Mouse (Mus musculus) midbrain, embryonic 13.5 days (tissue): ENCODE results near the gene Lmln. TPM values are rescaled to one million over a fixed set of nuclear protein-coding genes. Genes with fewer than 3 reads are reported as not detected.
"Not testable (repeated sequence)": the region's sequence is repeated elsewhere in the genome, so short reads cannot be mapped to it uniquely, and the experiment has no call there.

Source experiments
- ATAC-seq: fragments of 200-750 bp; cut with Nextera tagmentation; 2 replicates; pipeline ENCODE4 v1.8.0; 2017; ENCODE audit warnings: mild to moderate bottlenecking, moderate TSS enrichment, moderate library complexity
- H3K27ac ChIP-seq: fragments of 300-500 bp; sonication (generic); 2 replicates; pipeline ENCODE4 v1.5.1; 2015; ENCODE audit warnings: inconsistent platforms, mild to moderate bottlenecking, moderate library complexity
- H3K27me3 ChIP-seq: fragments of 300-500 bp; sonication (generic); 2 replicates; pipeline ENCODE4 v1.6.1; 2015; ENCODE audit warnings: mild to moderate bottlenecking, inconsistent platforms
- H3K36me3 ChIP-seq: fragments of 300-500 bp; sonication (generic); 2 replicates; pipeline ENCODE4 v1.6.1; 2015; ENCODE audit warnings: mild to moderate bottlenecking, inconsistent platforms
- H3K4me1 ChIP-seq: fragments of 300-500 bp; sonication (generic); replicated peaks from 2 replicates; pipeline ENCODE4 v1.6.1; 2015; ENCODE audit warnings: inconsistent platforms
- H3K4me2 ChIP-seq: fragments of 300-500 bp; sonication (generic); replicated peaks from 2 replicates; pipeline ENCODE4 v1.6.1; 2015; ENCODE audit warnings: moderate library complexity, mild to moderate bottlenecking, inconsistent platforms
- H3K4me3 ChIP-seq: fragments of 300-500 bp; sonication (generic); replicated peaks from 2 replicates; pipeline ENCODE4 v1.5.1; 2015; ENCODE audit warnings: mild to moderate bottlenecking, inconsistent platforms
- H3K9ac ChIP-seq: fragments of 300-500 bp; sonication (generic); replicated peaks from 2 replicates; pipeline ENCODE4 v1.6.1; 2015; ENCODE audit warnings: mild to moderate bottlenecking, inconsistent platforms
- H3K9me3 ChIP-seq: fragments of 300-500 bp; sonication (generic); 2 replicates; pipeline ENCODE4 v1.6.1; 2016; ENCODE audit warnings: mild to moderate bottlenecking, inconsistent platforms
- WGBS: fragments of 180-500 bp; shearing (Covaris S2); methylation state at CpG from one replicate; pipeline ENCODE4 v1.1.7; 2015; 5-methylcytosine and 5-hydroxymethylcytosine counted together
- polyA plus RNA-seq: library from polyadenylated mRNA; unstranded; fragments of >200 nt; fragmentation: Nextera tagmentation; extraction: Ambion mirVana; gene quantifications from 2 replicates; pipeline ENCODE4 v1.2.1, GENCODE M21; 2015

Gene Lmln
- polyA plus RNA-seq, 1 experiment from 2014 or later, result 5.3 TPM

DNA sequence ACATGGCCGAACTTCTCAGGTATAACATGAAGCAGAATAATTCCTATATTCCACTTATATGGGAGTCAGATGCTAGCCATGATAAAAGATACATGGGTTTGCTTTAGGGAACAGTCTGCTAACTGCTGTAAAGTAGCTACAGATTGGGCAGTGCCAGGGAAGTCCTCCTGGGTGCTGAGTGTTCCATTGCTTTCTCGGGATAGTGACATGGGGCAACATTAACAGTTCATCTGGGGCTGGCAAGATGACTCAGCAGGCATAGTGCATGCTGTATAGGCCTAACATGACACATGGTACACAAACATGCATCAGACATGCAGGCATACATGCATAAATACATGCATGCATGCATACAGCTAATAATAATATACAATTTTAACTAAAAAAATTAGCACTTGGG lies 21.7 kb downstream of the Lmln start:
- Histone ChIP-seq H3K4me2 (no peak overlapping the region), H3K27ac (no peak overlapping the region), H3K9ac (no peak overlapping the region), H3K4me3 (no peak overlapping the region), H3K27me3 (no peaks in the 10 kb centered on the region), H3K9me3 (no peaks in the 10 kb centered on the region), H3K36me3 (peaks cover 32% of the 10 kb centered on the region), H3K4me1 (no peaks in the 10 kb centered on the region)
- ATAC-seq, result no peak
- 93% methylated on average over 2 of the region's 2 CpGs for WGBS

DNA sequence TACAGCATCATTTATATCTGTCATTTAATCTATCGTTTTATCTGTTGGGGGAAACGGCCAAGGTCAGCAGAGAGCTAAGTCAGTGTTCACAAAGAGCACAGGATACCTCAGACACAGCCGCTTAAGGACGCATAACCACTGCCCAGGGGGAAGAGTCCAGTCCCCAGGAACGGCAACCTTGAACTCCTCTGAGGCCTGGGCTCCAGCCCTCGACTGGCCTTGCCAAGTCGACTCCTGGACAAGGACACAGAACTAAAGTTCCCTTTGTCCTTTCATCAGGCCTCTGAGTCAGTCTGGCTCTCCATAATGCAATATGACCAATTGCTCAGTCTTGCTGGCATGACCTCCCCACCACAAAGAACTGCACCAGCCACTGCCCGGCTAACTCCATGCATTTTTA lies 23.3 kb downstream of the Lmln start:
- no peak for ATAC-seq
- no peak overlapping the region for H3K9ac ChIP-seq
- no peaks in the 10 kb centered on the region for H3K27me3 ChIP-seq
- H3K27ac ChIP-seq, result no peak overlapping the region
- H3K4me1 ChIP-seq, result no peaks in the 10 kb centered on the region
- 90% methylated on average over 8 of the region's 8 CpGs for WGBS
- no peaks in the 10 kb centered on the region for H3K9me3 ChIP-seq
- H3K36me3 ChIP-seq, result peaks cover 38% of the 10 kb centered on the region
- no peak overlapping the region for H3K4me2 ChIP-seq
- H3K4me3 ChIP-seq, result no peak overlapping the region

DNA sequence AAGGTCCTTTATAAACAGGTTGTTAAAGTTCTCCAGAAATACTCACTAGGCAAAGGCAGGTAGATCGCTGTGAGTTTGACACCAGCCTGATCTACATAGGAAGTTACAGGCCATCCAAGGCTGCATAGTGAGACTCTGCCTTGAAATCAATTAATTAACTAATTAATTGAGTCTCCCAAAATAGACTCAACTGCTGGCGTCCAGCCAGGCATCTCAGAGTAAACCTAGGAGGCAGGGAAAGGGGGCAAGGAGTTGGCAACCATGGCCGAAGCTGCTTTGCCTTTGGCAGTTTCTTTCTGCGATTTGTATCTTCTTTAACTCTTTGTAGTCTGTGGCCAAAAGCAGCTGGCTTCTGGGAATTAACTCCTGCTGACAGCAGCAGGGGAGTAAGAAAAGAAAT lies 51.4 kb downstream of the Lmln start:
- ATAC-seq, result no peak
- Histone ChIP-seq H3K27ac (no peak overlapping the region; the same call in 1 of the 2 replicates), H3K4me3 (no peak overlapping the region), H3K27me3 (no peaks in the 10 kb centered on the region), H3K4me2 (no peak overlapping the region), H3K4me1 (peaks cover 11% of the 10 kb centered on the region), H3K36me3 (peaks cover 31% of the 10 kb centered on the region), H3K9me3 (no peaks in the 10 kb centered on the region), H3K9ac (no peak overlapping the region)
- 23% methylated on average over 4 of the region's 4 CpGs for WGBS

DNA sequence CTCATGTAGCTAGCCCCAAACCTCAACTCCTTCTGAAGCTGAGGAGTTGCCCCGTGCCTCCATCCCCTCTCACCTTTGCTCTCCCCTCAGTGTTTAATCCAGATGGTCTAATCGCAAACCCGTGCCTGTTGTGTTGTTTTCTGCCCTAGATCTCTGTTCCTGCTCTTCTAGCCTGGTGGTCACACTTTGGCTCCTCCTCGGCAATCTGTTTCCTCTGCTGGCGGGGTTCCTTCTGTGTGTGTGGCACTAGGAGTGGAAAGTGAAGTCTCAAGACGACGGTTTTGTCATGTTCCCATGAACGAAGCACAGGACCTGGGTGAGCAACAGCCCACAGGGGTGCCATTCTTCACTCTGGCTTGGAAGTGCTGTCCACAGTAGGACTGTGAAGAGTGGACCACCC lies 61.1 kb downstream of the Lmln start:
- Histone ChIP-seq H3K36me3 (peaks cover 40% of the 10 kb centered on the region), H3K9me3 (no peaks in the 10 kb centered on the region), H3K27me3 (no peaks in the 10 kb centered on the region), H3K27ac (no peak overlapping the region), H3K4me1 (no peaks in the 10 kb centered on the region), H3K4me2 (no peak overlapping the region), H3K4me3 (no peak overlapping the region), H3K9ac (no peak overlapping the region)
- 86% methylated on average over 8 of the region's 8 CpGs for WGBS
- ATAC-seq, result no peak

DNA sequence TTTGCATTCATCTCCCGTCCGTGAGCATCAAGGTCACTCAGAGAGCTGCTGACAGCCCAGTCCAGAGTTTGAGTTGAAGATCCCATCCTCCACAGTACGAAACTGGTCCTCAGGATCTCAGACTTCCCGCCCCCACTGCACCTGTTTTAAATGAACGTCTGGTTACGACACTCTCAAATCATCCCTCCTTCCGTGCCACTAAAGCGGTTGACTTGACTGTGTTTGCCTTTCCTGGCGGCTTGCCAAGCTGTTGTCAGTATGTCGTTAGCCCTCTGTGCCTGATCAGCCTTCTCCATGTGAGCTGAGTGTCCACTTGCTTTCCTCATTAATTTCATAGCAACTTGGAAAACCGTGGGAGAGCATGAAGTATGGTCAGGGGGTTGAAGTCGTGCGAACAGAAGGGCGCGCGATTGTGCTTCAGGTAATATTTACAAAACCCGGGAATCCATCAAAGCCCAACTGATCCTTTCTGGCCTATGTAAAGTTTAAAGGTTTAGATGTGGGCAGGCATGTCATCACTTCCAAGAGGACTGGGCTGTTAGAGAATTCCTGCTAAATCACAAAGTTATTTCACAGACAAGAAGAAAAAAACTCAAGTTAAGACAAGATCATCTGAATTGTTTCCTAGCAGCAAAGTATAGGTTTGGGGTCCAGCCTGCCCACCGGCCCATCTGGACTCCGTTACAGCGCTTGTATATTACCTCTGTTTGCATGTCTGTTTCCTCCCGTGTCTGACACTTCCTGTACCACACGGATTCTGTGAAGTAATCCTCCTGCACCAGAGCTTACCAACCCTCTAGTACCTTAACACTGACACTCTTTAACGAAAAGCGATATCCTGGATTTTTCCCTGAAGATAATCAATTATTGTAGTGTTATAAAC lies 61.9 kb downstream of the Lmln start:
- peaks cover 40% of the 10 kb centered on the region for H3K36me3 ChIP-seq
- no peak for ATAC-seq
- no peak overlapping the region for H3K9ac ChIP-seq
- no peak overlapping the region for H3K4me3 ChIP-seq
- no peak overlapping the region for H3K4me2 ChIP-seq
- H3K27ac ChIP-seq, result no peak overlapping the region
- no peaks in the 10 kb centered on the region for H3K27me3 ChIP-seq
- no peaks in the 10 kb centered on the region for H3K9me3 ChIP-seq
- H3K4me1 ChIP-seq, result no peaks in the 10 kb centered on the region
- 87% methylated on average over 24 of the region's 24 CpGs for WGBS

DNA sequence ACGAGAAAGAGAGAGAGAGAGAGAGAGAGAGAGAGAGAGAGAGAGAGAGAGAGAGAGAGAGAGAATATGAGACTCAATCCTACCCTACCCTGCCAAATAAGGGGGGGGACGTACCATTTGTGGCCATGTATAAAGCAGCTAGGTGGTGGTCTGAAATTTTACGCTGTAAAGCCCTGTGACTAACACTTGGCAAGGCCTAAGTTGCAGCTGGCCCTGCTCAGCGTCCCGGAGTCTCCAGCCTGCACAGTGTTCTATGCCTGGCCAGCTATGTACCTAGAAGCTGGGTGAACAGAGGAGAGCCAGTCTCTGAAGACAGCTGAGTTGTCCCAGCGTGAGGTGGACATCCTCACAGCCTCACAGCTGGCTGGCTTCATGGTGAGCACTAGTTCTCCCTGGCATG lies 64.7 kb downstream of the Lmln start:
- no peaks in the 10 kb centered on the region for H3K27me3 ChIP-seq
- ATAC-seq, result no peak
- 85% methylated on average over 6 of the region's 6 CpGs for WGBS
- no peak overlapping the region for H3K4me3 ChIP-seq
- peaks cover 36% of the 10 kb centered on the region for H3K36me3 ChIP-seq
- H3K4me2 ChIP-seq, result no peak overlapping the region
- H3K9ac ChIP-seq, result no peak overlapping the region
- H3K4me1 ChIP-seq, result no peaks in the 10 kb centered on the region
- H3K27ac ChIP-seq, result no peak overlapping the region
- H3K9me3 ChIP-seq, result no peaks in the 10 kb centered on the region

DNA sequence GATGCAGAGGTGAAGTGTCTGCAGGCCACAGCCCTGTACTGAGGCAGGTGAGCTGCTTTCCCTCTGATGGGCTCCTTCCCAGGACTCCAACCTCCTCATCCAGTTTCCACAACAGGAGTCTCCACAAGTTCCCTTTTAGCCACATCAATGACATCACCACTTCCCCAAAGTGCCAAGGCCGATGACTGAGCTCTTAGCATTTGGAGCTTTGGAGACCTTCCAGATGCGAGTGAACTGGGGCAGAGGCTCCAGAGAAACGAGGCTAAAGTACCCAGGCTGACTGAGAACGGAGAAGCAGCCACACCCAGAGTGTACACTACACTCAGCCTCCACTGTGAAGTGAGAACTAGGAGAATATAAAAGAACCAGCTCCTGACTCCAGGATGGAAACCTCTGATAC lies 68.4 kb downstream of the Lmln start:
- Histone ChIP-seq H3K9me3 (no peaks in the 10 kb centered on the region), H3K27ac (no peak overlapping the region), H3K9ac (no peak overlapping the region), H3K4me1 (no peaks in the 10 kb centered on the region), H3K36me3 (0 out of 2 replicates have a peak, but pooled peaks cover 10% of the 10 kb centered on the region), H3K4me3 (no peak overlapping the region), H3K4me2 (no peak overlapping the region), H3K27me3 (no peaks in the 10 kb centered on the region)
- WGBS, result 77% methylated on average over 4 of the region's 4 CpGs
- ATAC-seq, result no peak

DNA sequence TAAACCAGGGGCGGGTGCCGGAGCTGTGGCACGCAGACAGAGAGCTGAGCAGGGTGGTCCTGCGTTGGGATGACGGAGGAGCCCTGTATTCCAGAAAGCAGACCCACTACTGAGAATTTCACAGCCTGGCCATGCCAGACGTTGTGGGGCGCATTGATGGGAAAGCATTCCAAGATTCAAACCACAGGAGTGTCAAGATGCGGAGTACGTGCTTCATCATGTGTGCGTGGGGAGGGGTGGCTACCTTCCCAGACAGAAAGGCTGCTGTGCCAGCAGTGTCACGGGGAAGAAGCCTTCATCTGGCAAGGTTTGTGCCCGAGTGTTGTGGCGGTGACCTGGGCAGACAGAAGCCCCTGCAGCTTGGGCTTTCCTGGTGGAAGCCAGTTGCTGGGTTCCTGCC lies 70.9 kb downstream of the Lmln start:
- Histone ChIP-seq H3K4me3 (no peak overlapping the region), H3K27me3 (no peaks in the 10 kb centered on the region), H3K4me2 (no peak overlapping the region), H3K9ac (no peak overlapping the region), H3K36me3 (0 out of 2 replicates have a peak, but pooled peaks cover 4% of the 10 kb centered on the region), H3K27ac (no peak overlapping the region), H3K9me3 (no peaks in the 10 kb centered on the region), H3K4me1 (no peaks in the 10 kb centered on the region)
- no peak for ATAC-seq
- 84% methylated on average over 13 of the region's 13 CpGs for WGBS

DNA sequence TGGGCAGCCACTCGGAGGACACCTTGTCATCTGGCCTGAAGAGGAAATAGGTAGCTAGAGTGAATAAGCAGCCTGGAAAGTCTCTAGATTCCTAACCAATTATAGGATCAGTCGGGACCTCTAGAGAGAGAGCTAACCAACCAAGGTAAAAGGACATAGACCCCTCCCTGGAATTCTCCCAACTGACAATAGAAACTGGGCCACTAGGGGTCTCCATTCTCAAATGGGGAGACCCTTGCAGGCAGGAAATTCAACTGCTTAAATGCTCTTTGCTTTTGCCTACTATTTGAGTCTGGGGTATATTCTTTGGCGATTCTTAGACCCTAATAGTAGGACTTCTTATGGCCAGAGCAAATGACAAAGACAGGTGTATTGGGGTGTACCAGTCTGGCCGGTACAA lies 72.8 kb downstream of the Lmln start:
- H3K4me2 ChIP-seq, result no peak overlapping the region
- no peaks in the 10 kb centered on the region for H3K4me1 ChIP-seq
- no peak overlapping the region for H3K27ac ChIP-seq
- ATAC-seq, result no peak
- H3K4me3 ChIP-seq, result no peak overlapping the region
- WGBS, result 78% methylated on average over 4 of the region's 4 CpGs
- H3K27me3 ChIP-seq, result no peaks in the 10 kb centered on the region
- H3K9me3 ChIP-seq, result no peaks in the 10 kb centered on the region
- H3K9ac ChIP-seq, result no peak overlapping the region
- no peaks in the 10 kb centered on the region for H3K36me3 ChIP-seq

DNA sequence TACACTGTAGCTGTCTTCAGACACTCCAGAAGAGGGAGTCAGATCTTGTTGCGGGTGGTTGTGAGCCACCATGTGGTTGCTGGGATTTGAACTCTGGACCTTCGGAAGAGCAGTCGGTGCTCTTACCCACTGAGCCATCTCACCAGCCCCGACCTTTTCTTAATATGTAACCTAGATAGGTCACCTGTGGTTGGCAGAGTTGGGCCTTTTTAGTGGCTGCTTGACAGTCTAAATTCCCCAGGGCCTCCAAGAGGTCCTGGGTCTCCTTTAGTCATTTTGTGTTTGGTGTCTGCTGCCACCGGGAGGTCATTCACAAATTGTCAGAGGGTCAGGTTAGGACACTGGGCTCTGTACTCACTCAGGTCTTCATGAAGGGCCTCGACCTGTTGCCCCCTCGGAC lies 76.7 kb downstream of the Lmln start:
- H3K4me3 ChIP-seq, ATAC-seq, H3K36me3 ChIP-seq, H3K4me2 ChIP-seq, H3K4me1 ChIP-seq, H3K27ac ChIP-seq, H3K9me3 ChIP-seq, H3K27me3 ChIP-seq, H3K9ac ChIP-seq: not testable (repeated sequence)
- 85% methylated on average over 6 of the region's 7 CpGs for whole genome bisulfite sequencing

DNA sequence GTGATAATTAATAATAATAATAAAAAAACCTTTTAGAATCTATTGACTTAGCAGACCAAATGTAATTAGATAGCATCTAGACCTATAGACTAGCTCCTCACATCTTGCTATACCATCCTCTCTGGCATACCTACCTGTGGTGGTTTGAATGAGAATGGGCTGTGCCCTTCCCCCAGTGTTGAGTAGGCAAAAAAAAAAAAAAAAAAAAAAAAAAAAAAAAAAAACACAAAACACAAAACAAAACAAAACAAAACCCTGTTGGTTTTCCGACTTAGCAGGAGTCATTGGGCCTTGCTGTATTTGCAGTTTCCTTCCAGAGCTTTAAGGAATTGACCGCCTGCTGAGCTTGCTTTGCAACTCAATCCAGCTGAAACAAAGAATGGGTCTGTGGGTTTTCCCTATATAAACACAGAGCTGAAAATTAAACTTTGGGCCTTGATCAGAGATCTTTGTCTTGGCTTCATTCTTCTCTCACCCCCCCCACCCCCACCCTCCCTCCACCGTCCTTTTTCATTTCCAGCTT lies 79.5 kb downstream of the Lmln start:
- no peak for ATAC-seq
- 22% methylated on average over 3 of the region's 3 CpGs for WGBS
- no peak overlapping the region for H3K4me3 ChIP-seq

DNA sequence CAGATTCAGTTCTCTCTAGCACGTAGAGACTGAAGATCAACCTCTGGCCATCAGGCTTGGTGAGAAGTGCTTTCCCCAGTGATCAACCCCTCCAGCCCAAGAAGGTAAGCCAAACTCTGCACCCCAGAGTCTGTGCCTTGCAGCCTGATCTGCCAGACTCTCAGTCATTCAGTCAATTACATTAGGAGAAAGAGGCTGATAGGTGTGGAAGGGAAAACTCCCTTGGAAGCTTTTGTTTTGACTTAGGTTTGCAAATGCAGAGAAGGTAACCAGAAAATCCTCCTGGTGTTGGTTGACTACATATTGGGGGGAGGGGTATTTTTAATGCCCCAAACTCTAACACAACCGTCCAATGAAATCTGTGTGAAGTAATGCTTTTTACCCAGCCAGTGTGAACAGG lies 81.1 kb downstream of the Lmln start:
- Histone ChIP-seq H3K9ac (no peak overlapping the region), H3K4me2 (no peak overlapping the region), H3K36me3 (no peaks in the 10 kb centered on the region), H3K27ac (no peak overlapping the region), H3K9me3 (0 out of 2 replicates have a peak, but pooled peaks cover 4% of the 10 kb centered on the region), H3K4me1 (no peaks in the 10 kb centered on the region), H3K27me3 (no peaks in the 10 kb centered on the region), H3K4me3 (no peak overlapping the region)
- no peak for ATAC-seq
- 88% methylated on average over 2 of the region's 2 CpGs for WGBS

More for the DNA sequence above, 79.5 kb downstream of the Lmln start:
- H3K27ac ChIP-seq, result no peak overlapping the region
- H3K9ac ChIP-seq, result no peak overlapping the region
- H3K4me1 ChIP-seq, result no peaks in the 10 kb centered on the region
- no peak overlapping the region for H3K4me2 ChIP-seq
- no peaks in the 10 kb centered on the region for H3K36me3 ChIP-seq
- no peaks in the 10 kb centered on the region for H3K27me3 ChIP-seq
- 0 out of 2 replicates have a peak, but pooled peaks cover 4% of the 10 kb centered on the region for H3K9me3 ChIP-seq
